Mouse (Mus musculus) spleen, adult 18-20 months (tissue): ENCODE results near the gene Sfxn1.

ENCODE experiments used
- DNase-seq, 2 experiments: peaks; one replicate each; pipeline ENCODE4 v3.0.0; 2022; ENCODE audit warnings: mixed read lengths in 2 of 2

Gene Sfxn1

DNA sequence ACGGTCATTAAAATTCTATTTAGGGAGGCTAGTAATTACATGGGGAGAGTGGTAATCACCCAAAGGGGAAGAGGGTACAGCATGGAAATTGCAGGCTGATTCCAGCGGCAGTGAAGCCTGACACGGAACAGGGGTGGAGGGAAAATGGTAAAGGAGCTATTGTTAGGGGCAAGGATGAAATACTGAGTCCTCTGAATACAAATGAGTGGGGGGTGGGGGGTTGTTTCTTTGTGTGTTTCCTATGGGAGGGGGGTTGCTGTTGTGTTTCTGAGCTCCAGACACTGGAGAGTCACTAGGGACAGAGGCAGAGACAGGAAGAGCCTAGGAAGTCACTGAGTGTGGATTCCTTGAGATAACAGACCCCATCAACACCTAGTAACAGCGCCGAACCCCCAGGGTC, 72.1 kb downstream of the Sfxn1 start:
- no peak for DNase-seq

DNA sequence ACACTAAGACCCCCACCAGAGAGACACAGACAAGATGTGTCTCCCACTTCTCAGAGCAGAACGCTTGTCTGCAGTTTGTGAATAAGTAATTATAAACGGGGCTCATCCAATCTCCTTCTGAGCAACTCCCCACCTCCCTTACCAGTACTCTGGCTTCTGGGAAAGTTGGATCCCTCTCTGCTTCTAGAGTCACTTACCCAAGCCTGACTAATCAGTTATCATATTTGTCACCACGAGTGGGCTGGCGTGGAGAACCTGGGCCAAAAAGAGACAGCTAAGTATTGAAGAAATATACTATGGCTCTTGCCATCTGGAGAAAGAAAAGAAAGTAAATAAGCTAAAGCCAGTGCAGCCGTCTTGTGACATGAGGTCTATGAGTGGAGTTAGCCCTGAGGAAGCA, 73.0 kb downstream of the Sfxn1 start:
- DNase-seq: no peak

DNA sequence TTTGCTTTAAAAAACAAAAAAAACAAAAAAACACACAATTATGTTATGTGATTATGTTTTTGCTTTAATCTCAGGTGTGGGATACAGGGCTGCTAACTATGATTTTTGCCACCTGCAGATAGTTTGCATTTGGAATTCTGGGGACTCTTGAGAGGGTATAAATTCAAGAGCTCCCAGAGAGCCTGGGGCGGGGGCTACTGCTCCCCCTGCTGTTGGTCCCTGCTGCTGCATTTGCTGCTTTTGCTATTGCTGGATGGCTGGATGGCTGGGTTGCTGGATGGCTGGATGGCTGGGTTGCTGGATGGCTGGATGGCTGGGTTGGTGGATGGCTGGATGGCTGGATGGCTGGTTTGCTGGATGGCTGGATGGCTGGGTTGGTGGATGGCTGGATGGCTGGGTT, 75.7 kb downstream of the Sfxn1 start:
- DNase-seq: peak in 1 of 2 experiments; percentile 10

DNA sequence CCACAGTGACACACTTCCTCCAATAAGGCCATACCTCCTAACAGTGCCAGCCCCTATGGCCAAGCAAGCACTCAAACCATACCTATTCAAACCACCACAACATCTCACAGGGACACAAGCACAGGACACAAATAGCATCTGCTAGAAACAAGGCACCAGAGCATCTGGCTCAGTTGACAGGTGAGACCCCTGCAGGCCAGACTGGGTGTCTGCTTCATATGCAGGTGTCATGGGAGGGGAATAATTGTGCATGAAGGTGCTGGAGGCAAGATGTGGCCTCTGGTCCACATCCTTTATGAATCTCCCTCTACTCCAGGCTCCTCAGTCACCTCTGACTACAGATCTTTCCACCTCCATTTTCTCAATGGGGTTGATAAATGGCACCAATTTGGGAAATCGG, 80.8 kb downstream of the Sfxn1 start:
- no peak for DNase-seq

DNA sequence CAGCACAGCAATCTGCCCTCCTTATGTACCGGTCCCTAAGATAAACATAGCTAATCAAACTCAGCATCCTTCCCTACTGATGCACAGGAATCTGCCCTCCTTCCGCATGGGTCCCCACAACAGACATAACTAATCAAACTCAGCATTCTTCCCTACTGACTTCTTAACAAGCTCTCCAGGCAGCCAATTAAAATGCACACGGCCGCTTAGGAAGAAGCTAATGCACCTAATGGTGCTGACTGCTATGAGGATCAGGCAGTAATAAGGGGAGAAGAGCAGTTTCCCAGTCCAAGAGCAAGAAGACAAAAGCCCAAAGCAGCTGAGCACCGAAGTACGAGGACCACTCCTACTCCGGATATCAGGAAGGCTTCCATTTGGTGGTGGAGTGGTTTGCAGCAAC, 81.2 kb downstream of the Sfxn1 start:
- DNase-seq: no peak

DNA sequence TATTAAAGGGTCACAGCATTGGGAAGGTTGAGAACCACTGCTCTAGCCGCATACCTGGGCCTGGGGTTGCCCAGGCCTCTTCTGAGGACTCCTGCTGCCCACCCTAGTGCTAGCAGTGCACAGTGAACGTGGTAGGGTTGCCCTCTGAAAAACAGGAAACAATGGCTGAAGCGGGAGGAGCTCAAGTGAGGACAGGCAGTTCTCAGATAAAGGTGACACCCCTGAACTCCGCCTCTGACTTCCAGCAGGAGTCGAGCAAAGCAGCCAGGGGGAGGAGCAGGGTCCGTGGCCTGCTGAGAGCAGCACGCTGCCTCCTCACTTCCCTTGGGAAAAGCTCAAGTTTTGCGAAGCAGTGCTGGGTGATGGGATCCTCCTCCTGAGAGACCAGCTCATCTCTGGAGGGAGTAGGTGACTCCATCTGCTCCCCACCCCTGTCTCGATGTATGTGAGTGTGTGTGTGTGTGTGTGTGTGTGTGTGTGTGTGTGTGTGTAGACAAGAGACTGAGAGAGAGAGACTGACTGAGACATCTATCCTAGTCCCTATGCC, 82.1 kb downstream of the Sfxn1 start:
- DNase-seq: no peak

DNA sequence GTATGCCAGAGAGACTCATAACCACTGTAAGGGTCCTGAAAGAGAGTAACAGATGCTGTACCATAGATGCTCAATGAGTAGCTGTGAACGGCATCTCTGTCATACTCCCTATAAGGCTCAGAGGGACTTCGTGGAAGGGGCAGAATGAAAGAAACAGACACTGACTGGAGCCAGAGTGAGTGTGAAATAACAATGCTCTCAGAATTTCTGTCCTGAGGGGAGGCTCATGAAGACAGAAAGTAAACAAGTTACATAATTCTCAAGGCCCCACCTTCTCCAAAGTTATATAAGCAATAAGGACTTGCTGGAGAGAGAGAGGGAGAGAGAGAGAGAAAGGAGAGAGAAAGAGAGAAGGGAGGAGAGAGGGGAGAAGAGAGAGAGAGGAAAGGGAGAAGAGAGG, 84.2 kb downstream of the Sfxn1 start:
- no peak for DNase-seq
